Comparison of ENCODE assay signal across 24 mouse cellular contexts in the genomic region with DNA sequence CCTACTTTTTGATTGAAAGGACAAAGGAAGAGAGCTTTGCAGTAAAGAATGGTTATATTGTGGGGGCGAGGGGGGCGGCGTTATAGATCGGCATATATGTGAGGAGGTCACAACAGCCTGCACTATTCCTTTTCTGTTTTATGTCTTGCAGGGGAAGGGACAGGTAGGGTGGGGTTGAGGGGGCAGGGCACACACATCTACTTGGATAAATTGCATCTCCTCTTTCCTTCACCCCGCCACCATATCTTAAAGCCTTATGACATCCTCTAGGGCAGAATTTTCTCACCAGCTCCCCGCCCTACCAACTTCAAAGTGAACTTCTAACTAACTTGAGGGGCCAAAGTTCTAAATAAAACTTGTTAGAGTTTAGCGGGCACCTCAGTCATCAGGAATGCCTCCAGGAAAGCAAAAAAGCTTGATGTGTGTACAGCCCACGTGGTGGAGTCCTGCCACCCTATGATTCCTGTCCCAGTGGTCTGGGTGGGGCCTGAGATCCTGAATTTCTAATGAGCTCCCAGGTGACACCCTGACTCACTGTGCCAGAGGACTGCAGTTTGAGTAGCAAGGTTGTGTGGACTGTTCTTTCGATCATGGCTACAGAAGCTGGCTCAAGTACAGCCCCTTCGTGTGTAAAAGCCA. TPM values are rescaled to one million over a fixed set of nuclear protein-coding genes. Genes with fewer than 3 reads are reported as not detected.
DNase-seq lines count a peak whose midpoint lies in the region; ATAC-seq lines count a peak whose summit lies in the region.
"Had no signal": no experiment of that assay in that cellular context is flagged by ENCODE, and none has a peak within 500 bp of the region (broad histone marks: within the 10 kb centered on the region; RNA-seq: fewer than 3 reads in every experiment).

No protein-coding gene starts in this region.

- H3K9ac ChIP-seq in embryonic facial prominence, embryonic 15.5 days, result no peak overlapping the region
- H3K9ac ChIP-seq in kidney, embryonic 14.5 days (ENCODE audit: low read depth, low read length), result no peak overlapping the region
- no peak overlapping the region for H3K9ac ChIP-seq in midbrain, embryonic 11.5 days (ENCODE audit: low read length)
- no peak overlapping the region for H3K9ac ChIP-seq in midbrain, embryonic 14.5 days (replicated peaks; ENCODE audit: low read length)
- H3K9ac ChIP-seq: embryonic facial prominence, embryonic 13.5 days; heart, embryonic 15.5 days; hindbrain, embryonic 13.5 days had no signal

- DNase-seq in embryonic facial prominence, embryonic 10.5 days (ENCODE audit: low spot score), result no peak
- DNase-seq in kidney, adult 9 months, result no peak
- DNase-seq in midbrain, embryonic 11.5 days (ENCODE audit: low spot score, missing footprints), result peak; percentile 41
- DNase-seq in midbrain, embryonic 14.5 days, result no peak
- no peak for DNase-seq in adrenal gland, postnatal 4 days (ENCODE audit: low spot score in 2 of 2)
- DNase-seq: adrenal gland, adult 8-10 months; adrenal gland, postnatal 36 days; B cell, adult 2 months; cerebellum, adult 11 months; cerebellum, adult 8-10 months; cerebellum, postnatal 14 days; gastrocnemius, postnatal 36 days; heart, adult 18-20 months; heart, postnatal 14 days had no signal

- no peak for ATAC-seq in embryonic facial prominence, embryonic 15.5 days (ENCODE audit: insufficient number of reproducible peaks, low FRiP score, low TSS enrichment, low read depth)
- 0 out of 2 replicates have a peak, but pooled peaks have one; percentile 39 for ATAC-seq in kidney, embryonic 14.5 days (ENCODE audit: low FRiP score, low TSS enrichment)
- no peak for ATAC-seq in midbrain, embryonic 11.5 days (ENCODE audit: low FRiP score)
- no peak for ATAC-seq in midbrain, embryonic 14.5 days (ENCODE audit: low FRiP score, low TSS enrichment)
- ATAC-seq: CD4-positive, CD25-positive, alpha-beta regulatory T cell, adult 4 months; forebrain, embryonic 14.5 days; hindbrain, postnatal 0 days had no signal

- no peak overlapping the region for H3K4me2 ChIP-seq in embryonic facial prominence, embryonic 15.5 days (replicated peaks)
- H3K4me2 ChIP-seq in kidney, embryonic 14.5 days (replicated peaks; ENCODE audit: low read depth, low read length), result no peak overlapping the region
- H3K4me2 ChIP-seq in midbrain, embryonic 11.5 days, result no peak overlapping the region
- no peak overlapping the region for H3K4me2 ChIP-seq in midbrain, embryonic 14.5 days (ENCODE audit: low read length)
- H3K4me2 ChIP-seq: embryonic facial prominence, embryonic 13.5 days; heart, embryonic 11.5 days; heart, embryonic 15.5 days; hindbrain, embryonic 13.5 days had no signal

- H3K27me3 ChIP-seq in embryonic facial prominence, embryonic 15.5 days, result no peaks in the 10 kb centered on the region
- no peaks in the 10 kb centered on the region for H3K27me3 ChIP-seq in embryonic facial prominence, embryonic 10.5 days (replicated peaks; ENCODE audit: low read depth, poor library complexity, severe bottlenecking)
- H3K27me3 ChIP-seq in kidney, embryonic 14.5 days (ENCODE audit: control insufficient read depth, insufficient read depth, low read length), result no peaks in the 10 kb centered on the region
- H3K27me3 ChIP-seq in midbrain, embryonic 11.5 days (ENCODE audit: control insufficient read depth, insufficient read depth, low read length), result no peaks in the 10 kb centered on the region
- no peaks in the 10 kb centered on the region for H3K27me3 ChIP-seq in midbrain, embryonic 14.5 days (ENCODE audit: control insufficient read depth, insufficient read depth, low read length)
- H3K27me3 ChIP-seq: embryonic facial prominence, embryonic 13.5 days; heart, embryonic 15.5 days; hindbrain, embryonic 13.5 days had no signal

- H3K4me3 ChIP-seq in embryonic facial prominence, embryonic 15.5 days (replicated peaks), result no peak overlapping the region
- no peak overlapping the region for H3K4me3 ChIP-seq in embryonic facial prominence, embryonic 10.5 days
- no peak overlapping the region for H3K4me3 ChIP-seq in kidney, embryonic 14.5 days (ENCODE audit: low read length)
- H3K4me3 ChIP-seq in midbrain, embryonic 11.5 days (ENCODE audit: low read depth, low read length), result no peak overlapping the region
- no peak overlapping the region for H3K4me3 ChIP-seq in midbrain, embryonic 14.5 days (replicated peaks; ENCODE audit: low read depth, low read length)
- H3K4me3 ChIP-seq: embryonic facial prominence, embryonic 13.5 days; heart, embryonic 15.5 days; hindbrain, embryonic 13.5 days had no signal

- H3K4me1 ChIP-seq in embryonic facial prominence, embryonic 15.5 days, result peaks cover 22% of the 10 kb centered on the region
- peaks cover 20% of the 10 kb centered on the region for H3K4me1 ChIP-seq in embryonic facial prominence, embryonic 10.5 days
- H3K4me1 ChIP-seq in kidney, embryonic 14.5 days (ENCODE audit: control insufficient read depth, insufficient read depth, low read length), result no peaks in the 10 kb centered on the region
- no peaks in the 10 kb centered on the region for H3K4me1 ChIP-seq in midbrain, embryonic 11.5 days (ENCODE audit: control insufficient read depth, insufficient read depth, low read length)
- no peaks in the 10 kb centered on the region for H3K4me1 ChIP-seq in midbrain, embryonic 14.5 days (ENCODE audit: control insufficient read depth, insufficient read depth, low read length)
- H3K4me1 ChIP-seq: heart, embryonic 15.5 days; hindbrain, embryonic 13.5 days had no signal

- H3K36me3 ChIP-seq in embryonic facial prominence, embryonic 15.5 days, result peaks cover 7% of the 10 kb centered on the region; the same call in 1 of the 2 replicates
- H3K36me3 ChIP-seq in embryonic facial prominence, embryonic 10.5 days (replicated peaks), result no peaks in the 10 kb centered on the region
- H3K36me3 ChIP-seq in kidney, embryonic 14.5 days (ENCODE audit: control insufficient read depth, insufficient read depth, low read length), result peaks cover 6% of the 10 kb centered on the region; the same call in 1 of the 2 replicates
- no peaks in the 10 kb centered on the region for H3K36me3 ChIP-seq in midbrain, embryonic 11.5 days (ENCODE audit: control insufficient read depth, insufficient read depth, low read length)
- no peaks in the 10 kb centered on the region for H3K36me3 ChIP-seq in midbrain, embryonic 14.5 days (ENCODE audit: control insufficient read depth, insufficient read depth, low read length)
- H3K36me3 ChIP-seq: G1E; hindbrain, embryonic 13.5 days had no signal

- H3K27ac ChIP-seq in embryonic facial prominence, embryonic 15.5 days (replicated peaks), result 0 out of 2 replicates have a peak overlapping the region, but pooled peaks have one; percentile 19
- no peak overlapping the region for H3K27ac ChIP-seq in embryonic facial prominence, embryonic 10.5 days (replicated peaks)
- H3K27ac ChIP-seq in kidney, embryonic 14.5 days (ENCODE audit: low read depth, low read length), result no peak overlapping the region
- H3K27ac ChIP-seq in midbrain, embryonic 11.5 days (ENCODE audit: low read depth, low read length), result no peak overlapping the region
- no peak overlapping the region for H3K27ac ChIP-seq in midbrain, embryonic 14.5 days (replicated peaks; ENCODE audit: low read depth, low read length)
- H3K27ac ChIP-seq: embryonic facial prominence, embryonic 13.5 days; heart, embryonic 15.5 days; hindbrain, embryonic 13.5 days; hindbrain, postnatal 0 days had no signal

- H3K9me3 ChIP-seq in embryonic facial prominence, embryonic 15.5 days (replicated peaks), result no peaks in the 10 kb centered on the region
- H3K9me3 ChIP-seq in embryonic facial prominence, embryonic 10.5 days, result no peaks in the 10 kb centered on the region
- H3K9me3 ChIP-seq in kidney, embryonic 14.5 days (ENCODE audit: control insufficient read depth, low read length), result no peaks in the 10 kb centered on the region
- H3K9me3 ChIP-seq in midbrain, embryonic 11.5 days (ENCODE audit: control insufficient read depth, low read length), result no peaks in the 10 kb centered on the region
- H3K9me3 ChIP-seq in midbrain, embryonic 14.5 days (ENCODE audit: control insufficient read depth, low read length), result no peaks in the 10 kb centered on the region
- H3K9me3 ChIP-seq: embryonic facial prominence, embryonic 13.5 days; heart, embryonic 15.5 days; hindbrain, embryonic 13.5 days had no signal

- WGBS in embryonic facial prominence, embryonic 15.5 days, result 61% methylated on average over 10 of the region's 10 CpGs
- WGBS in embryonic facial prominence, embryonic 10.5 days, result 76% methylated on average over 10 of the region's 10 CpGs
- 72% methylated on average over 10 of the region's 10 CpGs for WGBS in kidney, embryonic 14.5 days
- 80% methylated on average over 10 of the region's 10 CpGs for whole genome bisulfite sequencing in midbrain, embryonic 11.5 days
- WGBS in midbrain, embryonic 14.5 days, result 76% methylated on average over 10 of the region's 10 CpGs

RNA-seq across cellular contexts. Expression of a gene that starts 12.4 kb away (rescaled TPM):
- polyA plus RNA-seq in embryonic facial prominence, embryonic 15.5 days (2015; fragmentation: Nextera tagmentation; extraction: Ambion mirVana), result 19.3 and 22.4 TPM in 2 replicates
- polyA plus RNA-seq in embryonic facial prominence, embryonic 10.5 days (2016; fragmentation: Nextera tagmentation; extraction: Ambion mirVana), result 2.0 and 2.5 TPM in 2 replicates
- polyA plus RNA-seq in kidney, embryonic 14.5 days (2014; fragmentation: Nextera tagmentation; extraction: Ambion mirVana), result 8.1 and 12.6 TPM in 2 replicates
- polyA plus RNA-seq in midbrain, embryonic 11.5 days (2014; fragmentation: Nextera tagmentation; extraction: Ambion mirVana), result 1.4 and 1.9 TPM in 2 replicates
- 1.3 and 1.9 TPM in 2 replicates for polyA plus RNA-seq in midbrain, embryonic 14.5 days (2014; fragmentation: Nextera tagmentation; extraction: Ambion mirVana)
- total RNA-seq in adrenal gland, postnatal 4 days (2021), result 10 to 100 TPM; 18.5 to 21.3 TPM
- polyA plus RNA-seq: CD4-positive, CD25-positive, alpha-beta regulatory T cell, adult 4 months; G1E had no signal
